Mouse (Mus musculus) neural tube, embryonic 14.5 days (tissue): ENCODE measurements around the gene Pten. TPM values are rescaled to one million over a fixed set of nuclear protein-coding genes. Genes with fewer than 3 reads are reported as not detected.

Experiments
- ATAC-seq: fragments of 200-750 bp; cut with Nextera tagmentation; 2 replicates; pipeline ENCODE4 v1.8.0; 2017; ENCODE audit warnings: low read depth, mild to moderate bottlenecking, moderate TSS enrichment, moderate library complexity
- H3K27ac ChIP-seq: fragments of 300-500 bp; sonication (generic); 2 replicates; pipeline ENCODE4 v1.5.1; 2014; ENCODE audit warnings: low read depth, mild to moderate bottlenecking, control low read depth, low read length, moderate library complexity, mixed read lengths
- H3K27me3 ChIP-seq: fragments of 300-500 bp; sonication (generic); 2 replicates; pipeline ENCODE4 v1.6.1; 2014; ENCODE audit warnings: low read length; ENCODE audit not compliant: control insufficient read depth, insufficient read depth
- H3K36me3 ChIP-seq: fragments of 300-500 bp; sonication (generic); 2 replicates; pipeline ENCODE4 v1.6.1; 2014; ENCODE audit warnings: low read length, mixed read lengths; ENCODE audit not compliant: control insufficient read depth, insufficient read depth
- H3K4me1 ChIP-seq: fragments of 300-500 bp; sonication (generic); 2 replicates; pipeline ENCODE4 v1.6.1; 2014; ENCODE audit warnings: low read length; ENCODE audit not compliant: control insufficient read depth, insufficient read depth
- H3K4me2 ChIP-seq: fragments of 300-500 bp; sonication (generic); 2 replicates; pipeline ENCODE4 v1.6.1; 2014; ENCODE audit warnings: mild to moderate bottlenecking, low read depth, low read length, control low read depth
- H3K4me3 ChIP-seq: fragments of 300-500 bp; sonication (generic); 2 replicates; pipeline ENCODE4 v1.5.1; 2014; ENCODE audit warnings: low read depth, low read length, control low read depth, mixed read lengths
- H3K9ac ChIP-seq: fragments of 300-500 bp; sonication (generic); replicated peaks from 2 replicates; pipeline ENCODE4 v1.6.1; 2014; ENCODE audit warnings: low read depth, mild to moderate bottlenecking, control low read depth, low read length, mixed read lengths
- H3K9me3 ChIP-seq: fragments of 300-500 bp; sonication (generic); 2 replicates; pipeline ENCODE4 v1.6.1; 2016; ENCODE audit warnings: low read length; ENCODE audit not compliant: control insufficient read depth
- WGBS: fragments of 180-500 bp; shearing (Covaris S2); extraction: QIAGEN DNeasy Blood & Tissue Kit; methylation state at CpG from one replicate; pipeline ENCODE4 v1.1.7; 2014; 5-methylcytosine and 5-hydroxymethylcytosine counted together
- polyA plus RNA-seq: library from polyadenylated mRNA; unstranded; fragments of >200 nt; fragmentation: Nextera tagmentation; extraction: Ambion mirVana; gene quantifications from 2 replicates; pipeline ENCODE4 v1.2.1, GENCODE M21; 2014

Pten gene
- polyA plus RNA-seq, 1 experiment from 2014 or later: 28.3 TPM

- Histone ChIP-seq H3K4me3 (no peak overlapping the region), H3K4me1 (no peaks in the 10 kb centered on the region), H3K9me3 (no peaks in the 10 kb centered on the region), H3K27me3 (no peaks in the 10 kb centered on the region), H3K36me3 (no peaks in the 10 kb centered on the region), H3K4me2 (no peak overlapping the region), H3K27ac (no peak overlapping the region), H3K9ac (no peak overlapping the region)
- ATAC-seq: no peak
- WGBS: 87% methylated on average over 4 of the region's 4 CpGs
Observed at GRCm38 (mm10) chr19:32826616-32827015, 69.3 kb downstream of the Pten start.

GRCm38 (mm10) chr19:32829871-32830270 lies 72.6 kb downstream of the Pten start:
- 87% methylated on average over 2 of the region's 2 CpGs for WGBS
- no peaks in the 10 kb centered on the region for H3K4me1 ChIP-seq
- no peak overlapping the region for H3K9ac ChIP-seq
- no peak overlapping the region for H3K4me2 ChIP-seq
- H3K9me3 ChIP-seq: no peaks in the 10 kb centered on the region
- H3K27ac ChIP-seq: no peak overlapping the region
- H3K27me3 ChIP-seq: no peaks in the 10 kb centered on the region
- no peaks in the 10 kb centered on the region for H3K36me3 ChIP-seq
- 0 out of 2 replicates have a peak, but pooled peaks have one; percentile 23 for ATAC-seq
- no peak overlapping the region for H3K4me3 ChIP-seq

- Histone ChIP-seq H3K9me3 (no peaks in the 10 kb centered on the region), H3K36me3 (no peaks in the 10 kb centered on the region), H3K27ac (no peak overlapping the region), H3K4me1 (no peaks in the 10 kb centered on the region), H3K27me3 (no peaks in the 10 kb centered on the region), H3K4me2 (no peak overlapping the region), H3K9ac (no peak overlapping the region), H3K4me3 (no peak overlapping the region)
- WGBS: 97% methylated on average over 4 of the region's 4 CpGs
- ATAC-seq: no peak
Observed at GRCm38 (mm10) chr19:32831286-32831685, 74.0 kb downstream of the Pten start.

- ATAC-seq: no peak
- Histone ChIP-seq H3K4me3 (no peak overlapping the region), H3K36me3 (no peaks in the 10 kb centered on the region), H3K9ac (no peak overlapping the region), H3K27ac (no peak overlapping the region), H3K27me3 (no peaks in the 10 kb centered on the region), H3K4me2 (no peak overlapping the region), H3K4me1 (no peaks in the 10 kb centered on the region), H3K9me3 (no peaks in the 10 kb centered on the region)
- 97% methylated on average over 6 of the region's 6 CpGs for WGBS
Observed at GRCm38 (mm10) chr19:32840491-32840890, 83.2 kb downstream of the Pten start.

GRCm38 (mm10) chr19:32844486-32844885 lies 87.2 kb downstream of the Pten start:
- H3K9me3 ChIP-seq: no peaks in the 10 kb centered on the region
- no peaks in the 10 kb centered on the region for H3K4me1 ChIP-seq
- WGBS: 93% methylated on average over 5 of the region's 5 CpGs
- no peak for ATAC-seq
- no peak overlapping the region for H3K4me2 ChIP-seq
- no peak overlapping the region for H3K9ac ChIP-seq
- no peak overlapping the region for H3K4me3 ChIP-seq
- no peaks in the 10 kb centered on the region for H3K27me3 ChIP-seq
- no peaks in the 10 kb centered on the region for H3K36me3 ChIP-seq
- H3K27ac ChIP-seq: no peak overlapping the region

- Histone ChIP-seq H3K27me3 (no peaks in the 10 kb centered on the region), H3K4me2 (no peak overlapping the region), H3K9ac (no peak overlapping the region), H3K4me3 (no peak overlapping the region), H3K36me3 (no peaks in the 10 kb centered on the region), H3K27ac (no peak overlapping the region), H3K4me1 (no peaks in the 10 kb centered on the region), H3K9me3 (no peaks in the 10 kb centered on the region)
- 84% methylated on average over 3 of the region's 3 CpGs for WGBS
- ATAC-seq: no peak
Observed at GRCm38 (mm10) chr19:32848041-32848440, 90.7 kb downstream of the Pten start.

GRCm38 (mm10) chr19:32852306-32852705 lies 95.0 kb downstream of the Pten start:
- H3K9ac ChIP-seq: no peak overlapping the region
- H3K27ac ChIP-seq: no peak overlapping the region
- no peaks in the 10 kb centered on the region for H3K4me1 ChIP-seq
- H3K4me2 ChIP-seq: no peak overlapping the region
- H3K36me3 ChIP-seq: no peaks in the 10 kb centered on the region
- H3K9me3 ChIP-seq: no peaks in the 10 kb centered on the region
- ATAC-seq: no peak
- 67% methylated on average over 3 of the region's 3 CpGs for WGBS
- no peaks in the 10 kb centered on the region for H3K27me3 ChIP-seq
- no peak overlapping the region for H3K4me3 ChIP-seq

- Histone ChIP-seq H3K9ac (no peak overlapping the region), H3K9me3 (no peaks in the 10 kb centered on the region), H3K4me2 (no peak overlapping the region), H3K4me3 (no peak overlapping the region), H3K27me3 (no peaks in the 10 kb centered on the region), H3K27ac (no peak overlapping the region), H3K36me3 (no peaks in the 10 kb centered on the region), H3K4me1 (no peaks in the 10 kb centered on the region)
- ATAC-seq: no peak
- 72% methylated on average over 12 of the region's 12 CpGs for WGBS
Observed at GRCm38 (mm10) chr19:32861675-32862575, 104.6 kb downstream of the Pten start.

GRCm38 (mm10) chr19:32866765-32867164 lies 109.5 kb downstream of the Pten start:
- Histone ChIP-seq H3K36me3 (no peaks in the 10 kb centered on the region), H3K9me3 (no peaks in the 10 kb centered on the region), H3K27ac (no peak overlapping the region), H3K9ac (no peak overlapping the region), H3K4me1 (no peaks in the 10 kb centered on the region), H3K4me2 (peak overlapping the region; percentile 50), H3K27me3 (no peaks in the 10 kb centered on the region), H3K4me3 (0 out of 2 replicates have a peak overlapping the region, but pooled peaks have one; percentile 9)
- ATAC-seq: no peak
- WGBS: 3% methylated on average over 13 of the region's 13 CpGs
